Mouse (Mus musculus): ENCODE results near the gene Emc3. TPM values are rescaled to one million over a fixed set of nuclear protein-coding genes. Genes with fewer than 3 reads are reported as not detected.

The Emc3 gene
- total RNA-seq, 2 experiments from 2014 or later = 50.3 to 66.7 TPM

DNA sequence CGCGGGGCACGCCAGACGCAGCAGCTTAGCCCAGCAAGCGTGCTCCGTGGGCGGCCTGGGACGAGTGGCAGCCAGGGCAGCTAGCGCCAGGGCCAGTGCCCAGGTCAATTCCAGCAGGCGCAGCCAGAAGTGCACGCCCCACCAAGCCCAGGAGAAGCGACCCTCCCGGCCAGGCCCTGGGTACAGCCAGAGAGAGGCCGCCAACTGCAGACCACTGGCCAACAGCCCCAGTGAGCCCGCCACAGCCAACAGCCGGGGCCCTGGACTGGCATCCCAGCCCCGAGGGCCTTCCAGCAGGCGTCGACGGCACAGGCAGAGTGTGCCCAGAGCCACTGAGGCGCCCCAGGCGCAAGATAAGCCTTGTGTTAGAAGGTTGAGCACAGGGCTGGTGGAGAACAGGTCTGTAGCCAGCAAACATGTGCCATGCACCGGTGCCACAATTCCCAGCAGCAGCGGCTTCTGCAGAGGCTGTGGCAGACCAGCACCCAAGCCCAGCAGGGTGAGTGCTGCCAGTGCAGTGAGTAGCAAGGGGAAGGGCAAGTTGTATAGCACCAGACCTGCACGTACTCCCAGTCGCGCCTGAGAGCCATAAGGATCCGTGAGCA lies 36.3 kb downstream of the Emc3 start:
- DNase-seq = peak; percentile 50

- DNase-seq = peak; percentile 76
These were observed 37.1 kb downstream of the Emc3 start for GRCm38 (mm10) chr6:113494258-113494788.

- DNase-seq = no peak
These were observed 39.2 kb downstream of the Emc3 start for GRCm38 (mm10) chr6:113492101-113492864.

GRCm38 (mm10) chr6:113489410-113489809 lies 42.0 kb downstream of the Emc3 start:
- DNase-seq = no peak

DNA sequence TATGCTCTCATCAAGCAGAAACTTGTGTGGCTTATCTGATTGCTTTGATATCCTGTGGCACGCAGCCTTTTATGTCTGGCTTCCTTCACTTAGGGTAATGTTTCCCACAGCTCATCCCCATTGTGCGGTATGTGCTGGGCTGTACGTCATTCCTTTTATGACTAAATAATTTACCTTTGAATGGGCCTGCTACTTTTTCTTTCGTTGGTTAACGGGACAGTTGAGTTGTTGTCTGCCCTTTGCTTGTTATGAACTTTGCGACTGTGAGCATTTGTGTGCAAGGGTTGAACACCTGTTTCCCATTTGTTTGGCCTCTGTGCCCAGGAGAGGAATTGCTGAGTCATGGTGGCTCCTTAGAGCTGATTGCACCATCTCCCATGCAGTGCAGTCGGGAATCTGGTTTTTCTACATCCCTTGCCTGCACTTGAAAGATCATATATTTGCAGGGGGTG lies 44.3 kb downstream of the Emc3 start:
- DNase-seq = peak; percentile 47

GRCm38 (mm10) chr6:113483729-113484128 lies 47.7 kb downstream of the Emc3 start:
- DNase-seq = no peak

GRCm38 (mm10) chr6:113483100-113483615 lies 48.3 kb downstream of the Emc3 start, which contains the start of gene Creld1:
Gene Creld1, plus strand, starts transcription at chr6:113483297.
- DNase-seq = peak; percentile 96

- peak; percentile 39 for DNase-seq
These were observed 48.9 kb downstream of the Emc3 start for GRCm38 (mm10) chr6:113482477-113483099.

GRCm38 (mm10) chr6:113480555-113481373 lies 50.7 kb downstream of the Emc3 start:
- DNase-seq = peak; percentile 26

DNA sequence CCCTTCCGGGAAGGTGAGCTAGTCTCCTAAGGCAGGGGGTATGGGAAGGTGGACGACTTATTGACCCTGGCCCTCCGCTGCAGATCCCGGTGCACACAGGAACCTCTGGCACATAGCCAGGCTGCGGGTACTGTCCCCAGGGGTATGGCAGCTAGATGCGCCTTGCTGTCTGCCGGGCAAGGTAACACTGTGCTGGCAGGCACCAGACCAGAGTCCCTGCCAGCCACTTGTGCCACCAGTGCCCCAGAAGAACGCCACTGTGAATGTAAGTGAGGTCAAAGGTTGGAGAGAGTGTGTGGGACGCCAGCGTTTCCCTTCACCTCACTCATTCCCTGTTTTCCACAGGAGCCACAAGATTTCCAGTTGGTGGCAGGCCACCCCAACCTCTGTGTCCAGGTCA lies 52.5 kb downstream of the Emc3 start:
- no peak for DNase-seq

DNA sequence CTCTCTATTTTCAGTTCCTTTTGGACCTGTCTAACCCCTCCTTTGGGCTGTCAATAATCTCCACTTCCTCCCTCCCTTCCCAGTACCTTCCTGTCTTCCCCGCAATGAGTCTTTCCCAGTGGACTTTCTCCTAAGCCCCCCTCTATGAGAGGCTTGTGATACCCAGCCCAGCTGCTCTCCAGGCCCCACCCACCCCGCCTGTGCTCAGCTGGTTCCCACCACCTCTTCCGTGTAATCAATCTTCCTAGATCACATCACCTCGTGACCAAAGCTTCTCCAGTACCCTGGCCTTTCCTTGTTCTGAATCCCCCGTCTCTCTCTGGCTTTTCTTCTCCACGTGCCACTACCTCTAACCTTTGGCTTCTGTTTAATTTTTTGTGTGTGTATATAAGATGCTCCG lies 54.1 kb downstream of the Emc3 start:
- DNase-seq = no peak

- no peak for DNase-seq
These were observed 57.7 kb downstream of the Emc3 start for GRCm38 (mm10) chr6:113473715-113474114.

- DNase-seq = no peak
These were observed 58.2 kb downstream of the Emc3 start for GRCm38 (mm10) chr6:113473246-113473645.

DNA sequence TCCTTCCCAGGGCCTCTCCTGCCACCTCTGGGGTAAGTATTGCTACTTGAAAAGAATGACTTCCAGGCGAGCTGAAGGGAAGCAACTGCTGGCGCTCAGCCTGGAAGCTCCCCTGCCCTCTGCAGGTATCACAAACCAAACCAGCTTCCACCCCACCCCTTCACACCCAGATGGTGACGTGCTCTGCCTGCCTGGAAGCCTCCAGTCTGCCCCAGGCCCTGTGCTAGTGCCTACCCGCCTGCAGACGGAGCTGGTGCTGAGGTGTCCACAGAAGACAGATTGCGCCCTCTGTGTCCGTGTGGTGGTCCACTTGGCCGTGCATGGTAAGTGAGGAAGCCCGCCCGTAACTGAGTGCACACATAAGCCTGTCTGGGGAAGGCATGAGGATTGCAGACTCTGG lies 59.4 kb downstream of the Emc3 start:
- no peak for DNase-seq

- DNase-seq = peak; percentile 82
These were observed 60.0 kb downstream of the Emc3 start, which contains the start of gene Il17rc for GRCm38 (mm10) chr6:113471297-113471936. Gene Il17rc, plus strand, starts transcription at chr6:113471427.

- peak; percentile 70 for DNase-seq
These were observed 62.0 kb downstream of the Emc3 start for GRCm38 (mm10) chr6:113469432-113469831.

DNA sequence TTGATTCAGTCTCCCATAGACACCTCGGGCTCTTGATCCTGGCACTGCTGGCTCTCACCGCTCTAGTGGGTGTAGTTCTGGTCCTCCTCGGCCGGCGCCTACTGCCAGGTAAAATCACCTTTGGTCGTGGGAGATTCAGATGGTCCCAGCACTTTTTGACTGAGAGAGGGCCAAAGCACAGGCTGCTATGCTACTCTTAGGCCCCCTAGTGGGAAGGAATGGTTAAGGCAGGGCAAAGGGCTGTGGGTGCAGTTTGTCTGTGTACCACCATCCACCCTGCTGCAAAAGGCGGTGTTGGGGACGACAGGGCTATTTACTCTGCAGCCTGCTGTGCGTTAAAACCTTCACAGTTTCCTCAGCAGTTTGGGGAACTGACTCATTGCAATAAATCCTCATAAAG lies 62.4 kb downstream of the Emc3 start:
- peak; percentile 62 for DNase-seq

DNA sequence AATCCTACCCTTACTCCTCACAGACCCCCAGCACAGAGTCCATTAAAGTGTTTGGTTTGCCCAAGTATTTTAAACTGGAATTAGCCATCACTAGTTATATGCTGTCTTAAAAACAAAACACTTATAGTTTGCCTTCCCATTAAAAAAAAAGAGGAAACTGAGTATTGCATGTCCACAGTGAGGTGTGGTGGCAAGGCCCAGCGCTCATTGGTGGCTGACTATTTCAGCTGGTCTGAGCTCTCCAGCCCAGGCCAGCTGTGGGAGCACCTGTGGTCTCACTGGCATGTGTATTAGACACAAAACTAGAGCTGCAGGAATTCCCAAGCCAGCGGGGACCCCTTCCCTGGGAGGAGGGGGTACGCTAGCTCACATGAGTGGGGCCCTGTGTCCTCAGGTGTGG lies 62.9 kb downstream of the Emc3 start:
- DNase-seq = no peak

DNA sequence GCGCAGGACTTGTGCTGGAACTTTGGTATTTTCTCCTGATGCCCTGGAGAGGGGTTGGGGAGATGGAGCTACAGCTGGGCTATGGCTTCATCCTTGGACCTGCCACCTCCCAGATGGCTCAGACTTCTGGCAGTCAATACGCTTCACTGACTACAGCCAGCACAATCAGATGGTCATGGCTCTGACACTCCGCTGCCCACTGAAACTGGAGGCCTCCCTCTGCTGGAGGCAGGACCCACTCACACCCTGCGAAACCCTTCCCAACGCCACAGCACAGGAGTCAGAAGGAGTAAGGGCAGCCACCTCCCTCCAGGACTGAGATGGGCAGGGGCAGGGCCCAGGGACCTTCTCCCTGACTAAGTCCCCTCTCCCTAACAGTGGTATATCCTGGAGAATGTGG lies 65.8 kb downstream of the Emc3 start:
- DNase-seq = no peak

All from gastrocnemius, postnatal 25 days (tissue).